Mouse (Mus musculus) embryo, embryonic 9.5 days (tissue): ENCODE data around the gene Tdrd9.
A peak's percentile ranks its signal among the peaks of the same experiment; 100 is the strongest.
"Not testable (repeated sequence)": the region's sequence is repeated elsewhere in the genome, so short reads cannot be mapped to it uniquely, and the experiment has no call there.

Experiments used
- DNase-seq: peaks from one replicate; pipeline ENCODE4 v3.0.0-alpha.2; 2017; ENCODE audit errors: extremely low spot score

Gene Tdrd9

GRCm38 (mm10) chr12:112025907-112026645 is 54.7 kb downstream of the Tdrd9 start:
- no peak for DNase-seq

- no peak for DNase-seq
Observed at GRCm38 (mm10) chr12:112027408-112027807, 56.0 kb downstream of the Tdrd9 start.

- DNase-seq: no peak
Observed at GRCm38 (mm10) chr12:112033409-112033975, 62.1 kb downstream of the Tdrd9 start.

GRCm38 (mm10) chr12:112035341-112036100 is 64.2 kb downstream of the Tdrd9 start:
- DNase-seq: not testable (repeated sequence)

GRCm38 (mm10) chr12:112038441-112038840 is 67.1 kb downstream of the Tdrd9 start:
- no peak for DNase-seq

GRCm38 (mm10) chr12:112039169-112039568 is 67.8 kb downstream of the Tdrd9 start:
- no peak for DNase-seq

GRCm38 (mm10) chr12:112042681-112043080 is 71.3 kb downstream of the Tdrd9 start:
- no peak for DNase-seq

GRCm38 (mm10) chr12:112077651-112078050 is 106.3 kb downstream of the Tdrd9 start:
- DNase-seq: peak; percentile 81

GRCm38 (mm10) chr12:112079911-112080310 is 108.6 kb downstream of the Tdrd9 start:
- no peak for DNase-seq

GRCm38 (mm10) chr12:112080911-112081310 is 109.6 kb downstream of the Tdrd9 start:
- no peak for DNase-seq

- DNase-seq: no peak
Observed at GRCm38 (mm10) chr12:112082241-112082640, 110.9 kb downstream of the Tdrd9 start.

- no peak for DNase-seq
Observed at GRCm38 (mm10) chr12:112086250-112086649, 114.9 kb downstream of the Tdrd9 start.

GRCm38 (mm10) chr12:112086726-112087125 is 115.4 kb downstream of the Tdrd9 start:
- no peak for DNase-seq

- no peak for DNase-seq
Observed at GRCm38 (mm10) chr12:112088609-112089324, 117.4 kb downstream of the Tdrd9 start.

- peak; percentile 63 for DNase-seq
Observed at GRCm38 (mm10) chr12:112091054-112091453, 119.7 kb downstream of the Tdrd9 start.

- no peak for DNase-seq
Observed at GRCm38 (mm10) chr12:112094261-112094880, 123.0 kb downstream of the Tdrd9 start.

- no peak for DNase-seq
Observed at GRCm38 (mm10) chr12:112096051-112096732, 124.8 kb downstream of the Tdrd9 start.

- DNase-seq: no peak
Observed at GRCm38 (mm10) chr12:112096733-112097117, 125.4 kb downstream of the Tdrd9 start.

GRCm38 (mm10) chr12:112100106-112100505 is 128.7 kb downstream of the Tdrd9 start:
- no peak for DNase-seq

- no peak for DNase-seq
Observed at GRCm38 (mm10) chr12:112101045-112101444, 129.7 kb downstream of the Tdrd9 start.

GRCm38 (mm10) chr12:112103179-112103578 is 131.8 kb downstream of the Tdrd9 start:
- DNase-seq: no peak
